Mouse (Mus musculus): ENCODE data around the gene Jmjd6. TPM values are rescaled to one million over a fixed set of nuclear protein-coding genes. Genes with fewer than 3 reads are reported as not detected.
"Not testable (repeated sequence)": the region's sequence is repeated elsewhere in the genome, so short reads cannot be mapped to it uniquely, and the experiment has no call there.

Jmjd6 gene
- polyA plus RNA-seq, 1 experiment from 2014 or later = 21.8 TPM

DNA sequence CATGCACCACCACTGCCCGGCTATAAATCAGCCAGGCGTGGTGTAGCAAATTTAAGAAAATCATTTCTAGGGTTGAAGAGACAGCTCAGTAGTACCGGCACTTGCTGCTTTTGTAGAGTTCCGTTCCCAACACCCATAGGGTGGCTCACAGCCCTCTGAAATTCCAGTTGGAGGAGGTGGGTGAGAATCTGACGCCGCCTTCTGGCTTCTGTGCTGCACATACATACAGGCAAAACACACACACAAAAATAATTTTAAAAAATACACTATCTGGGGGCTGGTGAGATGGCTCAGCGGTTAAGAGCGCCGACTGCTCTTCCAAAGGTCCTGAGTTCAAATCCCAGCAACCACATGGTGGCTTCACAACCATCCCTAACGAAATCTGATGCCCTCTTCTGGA is 19.4 kb downstream of the Jmjd6 start:
- H3K4me3 ChIP-seq (ENCODE audit: inconsistent target); H3K79me2 ChIP-seq (ENCODE audit: inconsistent target); H3K36me3 ChIP-seq (ENCODE audit: inconsistent target); H3K27ac ChIP-seq: not testable (repeated sequence)
- 88% methylated on average over 6 of the region's 10 CpGs for WGBS (ENCODE audit: missing documents)

GRCm38 (mm10) chr11:116823255-116823654 is 20.0 kb downstream of the Jmjd6 start:
- 94% methylated on average over 2 of the region's 2 CpGs for WGBS (ENCODE audit: missing documents)
- Histone ChIP-seq H3K4me3 (ENCODE audit: inconsistent target) (no peak overlapping the region), H3K27ac (no peak overlapping the region), H3K36me3 (ENCODE audit: inconsistent target) (no peaks in the 10 kb centered on the region), H3K79me2 (ENCODE audit: inconsistent target) (no peaks in the 10 kb centered on the region)

GRCm38 (mm10) chr11:116822626-116823025 is 20.6 kb downstream of the Jmjd6 start:
- no peak overlapping the region for H3K27ac ChIP-seq
- WGBS (ENCODE audit: missing documents) = 97% methylated on average over 10 of the region's 10 CpGs
- no peaks in the 10 kb centered on the region for H3K79me2 ChIP-seq (ENCODE audit: inconsistent target)
- no peak overlapping the region for H3K4me3 ChIP-seq (ENCODE audit: inconsistent target)
- H3K36me3 ChIP-seq (ENCODE audit: inconsistent target) = no peaks in the 10 kb centered on the region

- H3K79me2 ChIP-seq (ENCODE audit: inconsistent target) = no peaks in the 10 kb centered on the region
- no peak overlapping the region for H3K27ac ChIP-seq
- WGBS (ENCODE audit: missing documents) = 93% methylated on average over 10 of the region's 10 CpGs
- H3K4me3 ChIP-seq (ENCODE audit: inconsistent target) = no peak overlapping the region
- H3K36me3 ChIP-seq (ENCODE audit: inconsistent target) = no peaks in the 10 kb centered on the region
Measured at GRCm38 (mm10) chr11:116822215-116822614, 21.0 kb downstream of the Jmjd6 start.

- Histone ChIP-seq H3K36me3 (ENCODE audit: inconsistent target) (no peaks in the 10 kb centered on the region), H3K4me3 (ENCODE audit: inconsistent target) (no peak overlapping the region), H3K27ac (no peak overlapping the region), H3K79me2 (ENCODE audit: inconsistent target) (no peaks in the 10 kb centered on the region)
- WGBS (ENCODE audit: missing documents) = 88% methylated on average over 12 of the region's 13 CpGs
Measured at GRCm38 (mm10) chr11:116821057-116821940, 21.9 kb downstream of the Jmjd6 start.

- no peaks in the 10 kb centered on the region for H3K79me2 ChIP-seq (ENCODE audit: inconsistent target)
- H3K4me3 ChIP-seq (ENCODE audit: inconsistent target) = no peak overlapping the region
- 94% methylated on average over 5 of the region's 5 CpGs for WGBS (ENCODE audit: missing documents)
- no peak overlapping the region for H3K27ac ChIP-seq
- H3K36me3 ChIP-seq (ENCODE audit: inconsistent target) = no peaks in the 10 kb centered on the region
Measured at GRCm38 (mm10) chr11:116819932-116820593, 23.2 kb downstream of the Jmjd6 start.

- Histone ChIP-seq H3K27ac (no peak overlapping the region), H3K4me3 (ENCODE audit: inconsistent target) (no peak overlapping the region), H3K79me2 (ENCODE audit: inconsistent target) (no peaks in the 10 kb centered on the region), H3K36me3 (ENCODE audit: inconsistent target) (no peaks in the 10 kb centered on the region)
- WGBS (ENCODE audit: missing documents) = 89% methylated on average over 8 of the region's 8 CpGs
Measured at GRCm38 (mm10) chr11:116818722-116819121, 24.5 kb downstream of the Jmjd6 start.

- WGBS (ENCODE audit: missing documents) = 72% methylated on average over 5 of the region's 5 CpGs
- Histone ChIP-seq H3K27ac (no peak overlapping the region), H3K79me2 (ENCODE audit: inconsistent target) (no peaks in the 10 kb centered on the region), H3K36me3 (ENCODE audit: inconsistent target) (no peaks in the 10 kb centered on the region), H3K4me3 (ENCODE audit: inconsistent target) (no peak overlapping the region)
Measured at GRCm38 (mm10) chr11:116817567-116817966, 25.7 kb downstream of the Jmjd6 start.

GRCm38 (mm10) chr11:116816769-116817168 is 26.5 kb downstream of the Jmjd6 start:
- H3K79me2 ChIP-seq (ENCODE audit: inconsistent target) = no peaks in the 10 kb centered on the region
- H3K27ac ChIP-seq = no peak overlapping the region
- H3K36me3 ChIP-seq (ENCODE audit: inconsistent target) = no peaks in the 10 kb centered on the region
- WGBS (ENCODE audit: missing documents) = 87% methylated on average over 5 of the region's 5 CpGs
- H3K4me3 ChIP-seq (ENCODE audit: inconsistent target) = no peak overlapping the region

DNA sequence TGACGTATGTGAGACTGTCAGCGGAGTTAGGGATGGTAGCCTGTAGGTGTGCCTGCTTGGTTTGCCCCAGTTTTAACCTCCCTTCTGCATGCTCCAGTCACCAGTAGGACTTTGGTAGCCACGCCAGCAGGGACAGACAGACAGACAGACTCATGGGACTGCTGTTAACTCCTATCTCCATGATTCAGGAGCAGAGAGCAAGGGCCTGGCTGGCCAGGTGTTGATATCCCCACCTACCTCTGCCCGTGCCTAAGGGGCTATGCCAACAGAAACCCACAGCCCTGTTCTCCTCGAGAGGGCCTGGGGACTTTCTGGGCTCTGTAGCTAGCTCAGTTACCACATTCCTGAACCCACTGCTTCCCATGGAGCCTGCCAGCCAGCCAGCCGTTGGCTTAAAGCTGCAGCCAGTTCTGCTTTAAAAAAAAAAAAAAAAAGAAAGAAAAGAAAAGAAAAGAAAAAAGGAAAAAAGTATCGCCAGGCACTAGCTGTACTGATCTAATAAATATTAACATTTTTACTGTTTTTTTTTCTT is 28.3 kb downstream of the Jmjd6 start:
- no peaks in the 10 kb centered on the region for H3K36me3 ChIP-seq (ENCODE audit: inconsistent target)
- H3K27ac ChIP-seq = no peak overlapping the region
- H3K79me2 ChIP-seq (ENCODE audit: inconsistent target) = no peaks in the 10 kb centered on the region
- H3K4me3 ChIP-seq (ENCODE audit: inconsistent target) = no peak overlapping the region
- WGBS (ENCODE audit: missing documents) = 78% methylated on average over 6 of the region's 7 CpGs

DNA sequence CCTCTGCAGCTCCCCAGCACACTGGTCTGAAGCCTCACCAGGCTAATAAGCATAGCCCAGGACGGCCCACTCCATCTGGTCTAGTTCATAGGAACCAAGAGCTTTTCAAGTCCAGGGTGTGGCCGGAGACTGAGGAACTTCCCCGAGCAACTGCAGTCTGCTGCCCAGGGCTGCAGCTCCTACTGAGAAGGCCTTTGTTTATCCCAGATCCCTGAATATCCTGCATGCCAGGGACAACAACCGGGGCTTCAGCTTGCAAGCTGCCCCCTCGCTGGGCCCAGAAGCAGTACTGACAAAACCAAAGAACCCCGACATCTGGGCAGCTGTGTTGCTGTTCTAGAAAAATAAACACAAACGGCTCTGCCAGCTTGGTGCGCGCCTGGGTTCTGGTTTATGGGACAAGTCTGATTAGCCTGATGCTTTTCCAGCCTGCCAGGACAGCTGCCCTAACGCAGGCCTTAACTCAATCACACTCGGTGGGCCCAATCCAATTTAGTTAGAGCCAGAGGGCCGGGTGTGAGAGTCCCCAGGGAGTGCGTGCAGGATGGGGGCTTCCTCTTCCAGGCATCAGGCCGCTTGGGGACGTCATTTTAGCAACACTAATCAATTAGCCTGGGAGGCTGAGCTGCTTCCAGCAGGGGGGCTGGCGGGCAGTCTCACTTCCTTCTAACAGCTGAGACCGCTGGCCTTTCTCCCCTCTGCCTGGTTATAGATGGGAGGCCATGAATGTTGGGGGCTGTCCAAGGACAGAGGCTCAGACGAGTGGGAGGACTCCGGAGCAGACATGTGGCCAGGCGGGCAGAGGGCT is 29.0 kb downstream of the Jmjd6 start:
- Histone ChIP-seq H3K27ac (no peak overlapping the region), H3K4me3 (ENCODE audit: inconsistent target) (no peak overlapping the region), H3K79me2 (ENCODE audit: inconsistent target) (no peaks in the 10 kb centered on the region), H3K36me3 (ENCODE audit: inconsistent target) (no peaks in the 10 kb centered on the region)
- WGBS (ENCODE audit: missing documents) = 65% methylated on average over 20 of the region's 20 CpGs

DNA sequence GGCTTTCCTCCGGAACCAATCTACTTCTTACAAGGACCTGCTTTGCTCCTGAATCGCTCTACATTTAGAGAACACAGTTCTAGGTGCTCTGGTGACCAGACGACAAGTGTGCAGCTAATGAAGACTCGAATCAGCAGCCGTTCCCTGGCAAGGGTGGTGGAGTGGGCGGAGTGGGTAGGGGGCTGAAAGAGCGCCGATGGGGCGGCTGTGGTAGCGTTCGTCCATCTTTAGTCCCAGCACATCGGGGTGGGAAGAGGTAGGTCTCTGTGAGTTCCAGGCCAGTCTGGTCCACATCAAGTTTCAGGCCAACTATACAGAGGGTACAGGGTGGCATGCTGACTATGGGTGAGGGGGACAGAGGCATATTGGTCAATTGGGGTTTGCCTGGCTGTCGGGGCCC is 29.6 kb downstream of the Jmjd6 start:
- WGBS (ENCODE audit: missing documents) = 91% methylated on average over 13 of the region's 13 CpGs
- no peaks in the 10 kb centered on the region for H3K79me2 ChIP-seq (ENCODE audit: inconsistent target)
- H3K27ac ChIP-seq = no peak overlapping the region
- no peaks in the 10 kb centered on the region for H3K36me3 ChIP-seq (ENCODE audit: inconsistent target)
- H3K4me3 ChIP-seq (ENCODE audit: inconsistent target) = no peak overlapping the region

GRCm38 (mm10) chr11:116812793-116813529 is 30.3 kb downstream of the Jmjd6 start:
- H3K27ac ChIP-seq = no peak overlapping the region
- H3K79me2 ChIP-seq (ENCODE audit: inconsistent target) = no peaks in the 10 kb centered on the region
- H3K36me3 ChIP-seq (ENCODE audit: inconsistent target) = no peaks in the 10 kb centered on the region
- 90% methylated on average over 21 of the region's 21 CpGs for WGBS (ENCODE audit: missing documents)
- no peak overlapping the region for H3K4me3 ChIP-seq (ENCODE audit: inconsistent target)

Data from macrophage (primary cell).